Mouse (Mus musculus): ENCODE measurements around the gene Mndal. TPM values are rescaled to one million over a fixed set of nuclear protein-coding genes. Genes with fewer than 3 reads are reported as not detected.
A peak's percentile ranks its signal among the peaks of the same experiment; 100 is the strongest.
"Not testable (repeated sequence)": the region's sequence is repeated elsewhere in the genome, so short reads cannot be mapped to it uniquely, and the experiment has no call there.

Mndal gene
- total and polyA plus RNA-seq, 2 experiments, result 2.6 to 10.9 TPM

GRCm38 (mm10) chr1:173914559-173914958 is 27.7 kb downstream of the Mndal start:
- TF ChIP-seq CTCF (IDR thresholded peaks at IDR 0.05; ENCODE audit: low read depth, low read length) (no peak), POLR2A (IDR thresholded peaks at IDR 0.05; ENCODE audit: extremely low read depth, insufficient read depth, low read length) (no peak)
- DNase-seq (ENCODE audit: extremely low read depth, low read depth, low spot score), result no peak
- Histone ChIP-seq H3K27me3 (ENCODE audit: control insufficient read depth, insufficient read depth, low read length) (no peaks in the 10 kb centered on the region), H3K4me3 (ENCODE audit: insufficient read depth, low read depth, low read length) (no peak overlapping the region), H3K9ac (ENCODE audit: low read depth, low read length) (no peak overlapping the region), H3K79me2 (ENCODE audit: control insufficient read depth, insufficient read depth, low read length) (no peaks in the 10 kb centered on the region), H3K27ac (replicated peaks; ENCODE audit: insufficient read depth, low read depth, low read length) (no peak overlapping the region), H3K4me1 (ENCODE audit: control insufficient read depth, insufficient read depth, low read length) (no peaks in the 10 kb centered on the region; the same call in 1 of the 2 replicates), H3K36me3 (ENCODE audit: control insufficient read depth, insufficient read depth, low read length) (no peaks in the 10 kb centered on the region)
- 74% methylated on average over 2 of the region's 2 CpGs for WGBS

GRCm38 (mm10) chr1:173913256-173913791 is 29.0 kb downstream of the Mndal start:
- not testable (repeated sequence) for DNase-seq (ENCODE audit: extremely low read depth, low read depth, low spot score); H3K27me3 ChIP-seq (ENCODE audit: control insufficient read depth, insufficient read depth, low read length); H3K27ac ChIP-seq (replicated peaks; ENCODE audit: insufficient read depth, low read depth, low read length)

GRCm38 (mm10) chr1:173912548-173913255 is 29.6 kb downstream of the Mndal start, which contains the start of gene Ifi211:
Ifi211 (minus strand) TSS chr1:173913046.
- H3K4me1 ChIP-seq (ENCODE audit: control insufficient read depth, insufficient read depth, low read length); H3K4me3 ChIP-seq (ENCODE audit: insufficient read depth, low read depth, low read length); H3K27ac ChIP-seq (replicated peaks; ENCODE audit: insufficient read depth, low read depth, low read length); H3K27me3 ChIP-seq (ENCODE audit: control insufficient read depth, insufficient read depth, low read length); H3K9ac ChIP-seq (ENCODE audit: low read depth, low read length); H3K36me3 ChIP-seq (ENCODE audit: control insufficient read depth, insufficient read depth, low read length); H3K79me2 ChIP-seq (ENCODE audit: control insufficient read depth, insufficient read depth, low read length): not testable (repeated sequence)
- 54% methylated on average over 6 of the region's 6 CpGs for WGBS
- DNase-seq (ENCODE audit: extremely low read depth, low read depth, low spot score), result peak; percentile 29

More at GRCm38 (mm10) chr1:173913256-173913791, 29.0 kb downstream of the Mndal start:
- H3K4me1 ChIP-seq (ENCODE audit: control insufficient read depth, insufficient read depth, low read length); H3K4me3 ChIP-seq (ENCODE audit: insufficient read depth, low read depth, low read length); H3K36me3 ChIP-seq (ENCODE audit: control insufficient read depth, insufficient read depth, low read length); H3K9ac ChIP-seq (ENCODE audit: low read depth, low read length); H3K79me2 ChIP-seq (ENCODE audit: control insufficient read depth, insufficient read depth, low read length): not testable (repeated sequence)

GRCm38 (mm10) chr1:173911808-173912464 is 30.4 kb downstream of the Mndal start:
- no peaks in the 10 kb centered on the region for H3K79me2 ChIP-seq (ENCODE audit: control insufficient read depth, insufficient read depth, low read length)
- no peak for TF ChIP-seq CTCF (IDR thresholded peaks at IDR 0.05; ENCODE audit: low read depth, low read length)
- no peak for TF ChIP-seq POLR2A (IDR thresholded peaks at IDR 0.05; ENCODE audit: extremely low read depth, insufficient read depth, low read length)
- H3K4me1 ChIP-seq (ENCODE audit: control insufficient read depth, insufficient read depth, low read length), result no peaks in the 10 kb centered on the region; the same call in 1 of the 2 replicates
- WGBS, result 70% methylated on average over 2 of the region's 2 CpGs
- no peaks in the 10 kb centered on the region for H3K36me3 ChIP-seq (ENCODE audit: control insufficient read depth, insufficient read depth, low read length)
- H3K27ac ChIP-seq (replicated peaks; ENCODE audit: insufficient read depth, low read depth, low read length), result no peak overlapping the region
- no peak for DNase-seq (ENCODE audit: extremely low read depth, low read depth, low spot score)
- H3K4me3 ChIP-seq (ENCODE audit: insufficient read depth, low read depth, low read length), result no peak overlapping the region
- no peaks in the 10 kb centered on the region for H3K27me3 ChIP-seq (ENCODE audit: control insufficient read depth, insufficient read depth, low read length)
- no peak overlapping the region for H3K9ac ChIP-seq (ENCODE audit: low read depth, low read length)

- not testable (repeated sequence) for H3K9ac ChIP-seq (ENCODE audit: low read depth, low read length)
Measured at GRCm38 (mm10) chr1:173908390-173908789, 33.9 kb downstream of the Mndal start.

GRCm38 (mm10) chr1:173905885-173906284 is 36.4 kb downstream of the Mndal start:
- H3K9ac ChIP-seq (ENCODE audit: low read depth, low read length); H3K27me3 ChIP-seq (ENCODE audit: control insufficient read depth, insufficient read depth, low read length); H3K36me3 ChIP-seq (ENCODE audit: control insufficient read depth, insufficient read depth, low read length); H3K4me3 ChIP-seq (ENCODE audit: insufficient read depth, low read depth, low read length); H3K27ac ChIP-seq (replicated peaks; ENCODE audit: insufficient read depth, low read depth, low read length); H3K79me2 ChIP-seq (ENCODE audit: control insufficient read depth, insufficient read depth, low read length); H3K4me1 ChIP-seq (ENCODE audit: control insufficient read depth, insufficient read depth, low read length); DNase-seq (ENCODE audit: extremely low read depth, low read depth, low spot score): not testable (repeated sequence)
- WGBS, result 82% methylated on average over 4 of the region's 4 CpGs

More at GRCm38 (mm10) chr1:173908390-173908789, 33.9 kb downstream of the Mndal start:
- not testable (repeated sequence) for H3K79me2 ChIP-seq (ENCODE audit: control insufficient read depth, insufficient read depth, low read length); H3K4me3 ChIP-seq (ENCODE audit: insufficient read depth, low read depth, low read length); H3K27me3 ChIP-seq (ENCODE audit: control insufficient read depth, insufficient read depth, low read length); H3K36me3 ChIP-seq (ENCODE audit: control insufficient read depth, insufficient read depth, low read length); H3K4me1 ChIP-seq (ENCODE audit: control insufficient read depth, insufficient read depth, low read length); DNase-seq (ENCODE audit: extremely low read depth, low read depth, low spot score); H3K27ac ChIP-seq (replicated peaks; ENCODE audit: insufficient read depth, low read depth, low read length)

- not testable (repeated sequence) for H3K79me2 ChIP-seq (ENCODE audit: control insufficient read depth, insufficient read depth, low read length); H3K27me3 ChIP-seq (ENCODE audit: control insufficient read depth, insufficient read depth, low read length); DNase-seq (ENCODE audit: extremely low read depth, low read depth, low spot score); H3K4me1 ChIP-seq (ENCODE audit: control insufficient read depth, insufficient read depth, low read length); H3K36me3 ChIP-seq (ENCODE audit: control insufficient read depth, insufficient read depth, low read length); H3K9ac ChIP-seq (ENCODE audit: low read depth, low read length); H3K27ac ChIP-seq (replicated peaks; ENCODE audit: insufficient read depth, low read depth, low read length); H3K4me3 ChIP-seq (ENCODE audit: insufficient read depth, low read depth, low read length)
Measured at GRCm38 (mm10) chr1:173889741-173890140, 52.5 kb downstream of the Mndal start.

GRCm38 (mm10) chr1:173887026-173887787 is 55.1 kb downstream of the Mndal start:
- not testable (repeated sequence) for H3K4me3 ChIP-seq (ENCODE audit: insufficient read depth, low read depth, low read length); H3K9ac ChIP-seq (ENCODE audit: low read depth, low read length); H3K27ac ChIP-seq (replicated peaks; ENCODE audit: insufficient read depth, low read depth, low read length); H3K4me1 ChIP-seq (ENCODE audit: control insufficient read depth, insufficient read depth, low read length); H3K27me3 ChIP-seq (ENCODE audit: control insufficient read depth, insufficient read depth, low read length); H3K36me3 ChIP-seq (ENCODE audit: control insufficient read depth, insufficient read depth, low read length); H3K79me2 ChIP-seq (ENCODE audit: control insufficient read depth, insufficient read depth, low read length); DNase-seq (ENCODE audit: extremely low read depth, low read depth, low spot score)
- WGBS, result 40% methylated on average over 1 of the region's 2 CpGs
